Comparison of ENCODE assay signal across 8 mouse cellular contexts in the genomic region with DNA sequence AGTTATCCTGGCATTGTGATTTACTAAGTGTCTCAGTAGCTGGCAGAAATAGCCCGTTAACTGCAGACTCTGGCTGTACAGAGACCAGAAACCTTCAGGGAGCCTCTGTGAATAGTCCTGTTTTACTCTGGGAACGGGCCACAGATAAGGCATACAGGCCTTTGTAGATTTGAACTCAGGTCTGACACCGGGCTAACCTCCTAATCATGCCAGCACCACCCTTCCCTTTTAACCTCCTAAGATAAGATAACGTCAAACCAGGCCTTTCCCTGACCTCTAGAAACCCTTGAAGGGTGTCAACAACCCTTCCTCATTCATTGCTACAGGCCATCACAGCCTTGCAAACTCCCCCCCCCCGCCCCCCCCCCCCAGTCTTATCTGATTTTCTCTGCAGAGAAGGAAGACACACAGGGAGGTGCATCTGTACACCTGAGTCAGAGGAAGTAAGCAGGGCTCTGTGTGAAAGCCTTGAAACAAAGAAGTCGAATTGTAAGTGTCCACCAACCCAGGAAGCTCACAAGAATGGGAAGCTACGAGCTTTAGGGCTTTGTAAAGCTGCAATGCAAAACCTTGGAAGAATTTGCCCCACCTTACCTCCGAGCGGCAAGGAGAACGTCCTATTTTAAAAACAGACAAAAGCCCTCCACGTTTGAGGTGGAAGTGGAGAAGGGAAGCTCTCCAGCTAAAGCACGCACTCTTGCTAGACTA.
DNase-seq lines count a peak whose midpoint lies in the region; ATAC-seq and TF ChIP-seq lines count a peak whose summit lies in the region.

No protein-coding gene starts in this region.

- no peak for TF ChIP-seq POLR2A in ES-Bruce4 (IDR thresholded peaks at IDR 0.05; ENCODE audit: insufficient read depth, low read length)

- no peaks in the 10 kb centered on the region; the same call in 1 of the 2 replicates for H3K36me3 ChIP-seq in ES-Bruce4 (ENCODE audit: control insufficient read depth, insufficient read depth, low read length, poor library complexity, severe bottlenecking)
- H3K36me3 ChIP-seq in heart, embryonic 13.5 days: no peaks in the 10 kb centered on the region; the same call in 1 of the 2 replicates
- H3K36me3 ChIP-seq in liver, embryonic 15.5 days (replicated peaks): no peaks in the 10 kb centered on the region

- peak overlapping the region; percentile 44; the same call in 1 of the 2 replicates for H3K9ac ChIP-seq in ES-Bruce4 (ENCODE audit: low read depth, poor library complexity, severe bottlenecking)
- peak overlapping the region; percentile 74 for H3K9ac ChIP-seq in heart, embryonic 13.5 days
- no peak overlapping the region for H3K9ac ChIP-seq in liver, embryonic 15.5 days

- peak overlapping the region; percentile 32; the same call in 1 of the 2 replicates for H3K27ac ChIP-seq in gastrocnemius, adult 2 months
- H3K27ac ChIP-seq in ES-Bruce4 (ENCODE audit: insufficient read depth, low read length): peak overlapping the region; percentile 98
- peak overlapping the region; percentile 89 for H3K27ac ChIP-seq in heart, embryonic 13.5 days (replicated peaks)
- H3K27ac ChIP-seq in liver, embryonic 15.5 days (replicated peaks): no peak overlapping the region

- peak overlapping the region; percentile 29; the same call in 1 of the 2 replicates for H3K4me3 ChIP-seq in gastrocnemius, adult 2 months
- H3K4me3 ChIP-seq in ES-Bruce4 (ENCODE audit: low read depth, low read length): peak overlapping the region; percentile 38
- peak overlapping the region; percentile 23 for H3K4me3 ChIP-seq in heart, embryonic 13.5 days
- H3K4me3 ChIP-seq in liver, embryonic 15.5 days (replicated peaks): no peak overlapping the region

- no peak for TF ChIP-seq CTCF in gastrocnemius, adult 2 months (IDR thresholded peaks at IDR 0.05)
- TF ChIP-seq CTCF in ES-Bruce4 (IDR thresholded peaks at IDR 0.05; ENCODE audit: low read depth, low read length): no peak

- WGBS in heart, embryonic 13.5 days: 4% methylated on average over 12 of the region's 12 CpGs
- WGBS in liver, embryonic 15.5 days (ENCODE audit: insufficient replicate concordance): 9% methylated on average over 12 of the region's 12 CpGs

- no peak for ATAC-seq in heart, embryonic 13.5 days (ENCODE audit: extremely low read depth, insufficient number of reproducible peaks, low FRiP score, low TSS enrichment)
- ATAC-seq in liver, embryonic 15.5 days (ENCODE audit: insufficient read depth): no peak; the same call in 1 of the 2 replicates

- peaks cover 5% of the 10 kb centered on the region for H3K4me1 ChIP-seq in ES-Bruce4 (ENCODE audit: control insufficient read depth, insufficient read depth, low read length)
- H3K4me1 ChIP-seq in heart, embryonic 13.5 days: peaks cover 96% of the 10 kb centered on the region
- H3K4me1 ChIP-seq in liver, embryonic 15.5 days (replicated peaks): peaks cover 11% of the 10 kb centered on the region

- no peak for DNase-seq in gastrocnemius, adult 2 months
- DNase-seq in gastrocnemius, postnatal 14 days: no peak
- DNase-seq in urinary bladder, postnatal 10 days (ENCODE audit: low spot score): no peak
- DNase-seq in natural killer cell, adult 2 months (ENCODE audit: low spot score in 2 of 2): no peak
- DNase-seq in left cerebral cortex, postnatal 25 days (ENCODE audit: low spot score in 2 of 2): no peak

- peak overlapping the region; percentile 61 for H3K4me2 ChIP-seq in heart, embryonic 13.5 days
- H3K4me2 ChIP-seq in liver, embryonic 15.5 days: peak overlapping the region; percentile 36

- intact Hi-C loops in gastrocnemius, adult 2 months (cut with DNase I): no loop called here
- intact Hi-C loops in gastrocnemius, postnatal 14 days (cut with DNase I; ENCODE audit: low total_unique reads): no loop called here
- intact Hi-C loops in left cerebral cortex, postnatal 25 days (cut with DNase I): no loop called here

- TF ChIP-seq EP300 in ES-Bruce4 (IDR thresholded peaks at IDR 0.05; ENCODE audit: insufficient read depth, low read depth, low read length): peak; percentile 84

- H3K9me3 ChIP-seq in ES-Bruce4 (replicated peaks; ENCODE audit: control insufficient read depth, insufficient read depth, low read length, poor library complexity, severe bottlenecking): no peaks in the 10 kb centered on the region
- H3K9me3 ChIP-seq in heart, embryonic 13.5 days: no peaks in the 10 kb centered on the region
- H3K9me3 ChIP-seq in liver, embryonic 15.5 days (replicated peaks): no peaks in the 10 kb centered on the region

- H3K27me3 ChIP-seq in ES-Bruce4 (ENCODE audit: control insufficient read depth, insufficient read depth, low read length, poor library complexity, severe bottlenecking): no peaks in the 10 kb centered on the region
- no peaks in the 10 kb centered on the region for H3K27me3 ChIP-seq in heart, embryonic 13.5 days (replicated peaks)
- H3K27me3 ChIP-seq in liver, embryonic 15.5 days: no peaks in the 10 kb centered on the region
